Mouse (Mus musculus) heart, embryonic 14.5 days (tissue): ENCODE data around the gene Ncoa3. TPM values are rescaled to one million over a fixed set of nuclear protein-coding genes. Genes with fewer than 3 reads are reported as not detected.
"Not testable (repeated sequence)": the region's sequence is repeated elsewhere in the genome, so short reads cannot be mapped to it uniquely, and the experiment has no call there.

Experiments used
- ATAC-seq: fragments of 200-750 bp; cut with Nextera tagmentation; 2 replicates; pipeline ENCODE4 v1.8.0; 2017; ENCODE audit warnings: low read depth, moderate TSS enrichment; ENCODE audit not compliant: insufficient number of reproducible peaks, insufficient read depth, low FRiP score
- H3K27ac ChIP-seq, 2 experiments: fragments of 200-500 bp in 1 of 2; fragments of 300-500 bp in 1 of 2; sonication (generic) in 1 of 2; replicated peaks in 1 of 2; 2 replicates each; pipeline ENCODE4 v1.5.1; 2012 to 2014; ENCODE audit warnings: low read depth in 2 of 2, low read length in 2 of 2, control low read depth in 1 of 2, mild to moderate bottlenecking in 1 of 2, mixed read lengths in 1 of 2; ENCODE audit not compliant: control insufficient read depth in 1 of 2, insufficient read depth in 1 of 2
- H3K27me3 ChIP-seq: fragments of 300-500 bp; sonication (generic); 2 replicates; pipeline ENCODE4 v1.6.1; 2014; ENCODE audit warnings: mild to moderate bottlenecking, low read length, control low read depth; ENCODE audit not compliant: control insufficient read depth, insufficient read depth
- H3K36me3 ChIP-seq: fragments of 300-500 bp; sonication (generic); 2 replicates; pipeline ENCODE4 v1.6.1; 2014; ENCODE audit warnings: mild to moderate bottlenecking, control low read depth, low read length, mixed read lengths; ENCODE audit not compliant: control insufficient read depth, insufficient read depth
- H3K4me1 ChIP-seq, 2 experiments: fragments of 200-500 bp in 1 of 2; fragments of 300-500 bp in 1 of 2; sonication (generic) in 1 of 2; 2 replicates each; pipeline ENCODE4 v1.6.1; 2012 to 2014; ENCODE audit warnings: low read length in 2 of 2, control low read depth in 1 of 2, mixed read lengths in 1 of 2; ENCODE audit not compliant: control insufficient read depth in 2 of 2, insufficient read depth in 2 of 2
- H3K4me2 ChIP-seq: fragments of 300-500 bp; sonication (generic); 2 replicates; pipeline ENCODE4 v1.6.1; 2014; ENCODE audit warnings: mild to moderate bottlenecking, low read length
- H3K4me3 ChIP-seq, 2 experiments: fragments of 200-500 bp in 1 of 2; fragments of 300-500 bp in 1 of 2; sonication (generic) in 1 of 2; 2 replicates each; pipeline ENCODE4 v1.5.1; 2012 to 2014; ENCODE audit warnings: low read length in 2 of 2, mild to moderate bottlenecking in 2 of 2, control low read depth in 1 of 2, low read depth in 1 of 2, moderate library complexity in 1 of 2; ENCODE audit not compliant: control insufficient read depth in 1 of 2, insufficient read depth in 1 of 2
- H3K9ac ChIP-seq: fragments of 300-500 bp; sonication (generic); 2 replicates; pipeline ENCODE4 v1.6.1; 2014; ENCODE audit warnings: mild to moderate bottlenecking, low read length
- H3K9me3 ChIP-seq: fragments of 300-500 bp; sonication (generic); 2 replicates; pipeline ENCODE4 v1.6.1; 2016; ENCODE audit warnings: low read length, control low read depth; ENCODE audit not compliant: control insufficient read depth
- WGBS: fragments of 180-500 bp; shearing (Covaris S2); extraction: QIAGEN DNeasy Blood & Tissue Kit; methylation state at CpG from one replicate; pipeline ENCODE4 v1.1.7; 2014; 5-methylcytosine and 5-hydroxymethylcytosine counted together
- polyA plus RNA-seq: library from polyadenylated mRNA; unstranded; fragments of >200 nt; fragmentation: Nextera tagmentation; extraction: Ambion mirVana; gene quantifications from 2 replicates; pipeline ENCODE4 v1.2.1, GENCODE M21; 2014

Gene Ncoa3
- 12.5 and 13.1 TPM in 2 replicates for polyA plus RNA-seq

DNA sequence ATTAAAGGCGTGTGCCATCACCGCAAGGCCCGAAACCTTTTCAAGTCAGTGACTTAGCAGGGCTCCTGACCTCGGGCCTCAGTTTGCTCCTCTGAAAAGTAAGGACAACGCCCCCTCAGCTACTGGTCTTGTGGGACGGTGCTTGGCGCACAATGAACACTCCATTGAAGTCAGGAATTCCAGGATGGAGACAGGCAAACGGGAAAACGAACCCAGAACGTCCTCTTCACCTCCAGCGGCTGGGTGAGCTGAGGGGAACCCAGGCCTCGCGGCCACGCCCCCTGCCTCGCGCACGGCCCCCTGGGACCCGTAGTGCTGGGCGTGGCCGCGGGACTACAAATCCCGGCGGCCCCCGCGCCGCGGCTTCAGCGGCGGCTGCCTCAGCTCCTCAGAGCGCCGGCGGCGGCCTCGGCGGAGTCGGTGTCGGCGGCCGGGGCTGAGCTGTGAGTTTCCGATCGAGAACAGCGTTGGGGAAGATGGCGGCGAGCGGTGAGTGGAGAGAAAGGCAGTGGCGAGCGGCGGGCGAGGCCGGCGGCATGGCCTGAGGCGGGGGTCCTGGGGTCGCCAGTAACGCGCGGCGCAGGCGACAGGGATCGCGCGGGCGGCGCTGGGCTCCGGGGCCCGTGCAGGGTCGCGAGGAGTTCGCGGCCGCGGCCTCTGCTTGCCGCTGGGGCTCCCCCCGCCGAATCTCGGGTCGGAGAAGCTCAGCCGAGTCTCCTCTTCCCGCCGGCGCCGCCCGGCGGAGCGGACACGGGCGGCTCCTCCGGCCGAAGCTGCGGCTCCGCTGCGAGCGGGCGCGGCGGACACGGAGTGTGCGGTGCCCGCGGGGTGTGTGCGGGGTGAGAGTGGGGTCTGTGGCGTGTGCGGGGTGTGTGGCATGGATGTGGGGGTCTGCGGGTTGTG lies at the start of gene Ncoa3:
Gene Ncoa3, plus strand, starts transcription at position 367 of the 903 bp plus-strand sequence.
- Histone ChIP-seq H3K4me1 (peaks cover 5 to 11% of the 10 kb centered on the region in 2 experiments; a peak in 3 of 4 replicates), H3K9me3 (no peaks in the 10 kb centered on the region), H3K9ac (peak within 1 kb of the TSS; percentile 97), H3K27me3 (no peaks in the 10 kb centered on the region), H3K36me3 (0 out of 2 replicates have a peak, but pooled peaks cover 7% of the 10 kb centered on the region), H3K4me3 (peak within 1 kb of the TSS; percentile 73 to 89), H3K27ac (peak within 1 kb of the TSS; percentile 81 to 93), H3K4me2 (peak within 1 kb of the TSS; percentile 87)
- 2% methylated on average over 96 of the region's 103 CpGs for WGBS
- ATAC-seq, result peak; percentile 95

DNA sequence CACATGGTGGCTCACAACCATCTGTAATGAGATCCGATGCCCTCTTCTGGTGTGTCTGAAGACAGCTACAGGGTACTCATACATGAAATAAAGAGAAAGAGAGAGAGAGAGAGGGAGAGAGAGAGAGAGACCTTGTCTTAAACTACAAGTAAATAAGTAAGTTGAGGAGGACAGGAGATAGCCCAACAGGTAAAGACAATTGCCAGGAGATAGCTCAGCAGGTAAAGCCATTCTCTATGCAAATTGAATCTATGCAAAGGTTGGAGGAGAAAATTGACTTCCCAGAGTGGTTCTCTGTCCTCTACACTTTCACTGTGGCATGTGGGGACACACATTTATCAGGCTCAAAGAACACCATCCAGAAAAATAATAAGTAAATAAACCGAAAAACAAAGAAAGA lies 49.3 kb upstream of the Ncoa3 start:
- Histone ChIP-seq H3K27me3 (no peaks in the 10 kb centered on the region), H3K4me3 (no peak overlapping the region), H3K27ac (no peak overlapping the region), H3K4me2 (no peak overlapping the region), H3K4me1 (peaks cover 3 to 4% of the 10 kb centered on the region in 2 experiments; a peak in 3 of 4 replicates), H3K36me3 (no peaks in the 10 kb centered on the region), H3K9ac (no peak overlapping the region), H3K9me3 (peaks cover 5% of the 10 kb centered on the region; the same call in 1 of the 2 replicates)
- 100% methylated on average over 2 of the region's 2 CpGs for WGBS
- no peak for ATAC-seq

DNA sequence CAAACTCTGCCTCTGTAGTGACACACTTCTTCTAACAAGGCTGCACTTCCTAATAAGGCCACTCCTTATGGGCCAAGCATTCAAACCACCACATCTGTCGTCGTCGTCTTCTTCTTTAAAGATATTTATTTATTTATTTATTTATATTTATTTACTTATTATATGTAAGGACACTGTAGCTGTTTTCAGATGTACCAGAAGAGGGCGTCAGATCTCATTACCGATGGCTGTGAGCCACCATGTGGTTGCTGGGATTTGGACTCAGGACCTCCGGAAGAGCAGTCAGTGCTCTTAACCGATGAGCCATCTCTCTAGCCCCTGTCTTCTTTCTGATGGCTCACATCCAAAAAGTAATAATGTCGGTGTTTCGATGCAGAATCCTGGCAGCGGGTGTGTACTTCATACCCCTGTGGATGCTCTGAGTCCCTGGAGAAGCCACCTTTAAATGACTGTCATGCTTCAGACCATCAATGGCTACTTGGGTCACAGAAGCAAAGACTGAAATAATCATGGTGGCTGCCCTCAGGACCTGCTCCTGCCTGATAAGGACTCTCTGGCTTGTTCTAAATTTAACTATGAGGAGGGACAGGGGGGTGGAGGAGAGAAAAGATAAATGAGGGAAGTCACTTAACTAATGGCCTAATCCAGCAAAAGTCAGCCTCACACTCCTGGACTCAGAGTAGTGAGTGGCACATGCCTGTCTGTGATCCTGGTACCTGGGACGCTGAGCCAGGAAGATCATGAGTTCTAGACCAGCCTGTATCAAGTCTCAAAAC lies 47.7 kb upstream of the Ncoa3 start:
- no peaks in the 10 kb centered on the region for H3K27me3 ChIP-seq
- H3K9me3 ChIP-seq, result peaks cover 5% of the 10 kb centered on the region; the same call in 1 of the 2 replicates
- no peak overlapping the region for H3K4me3 ChIP-seq
- ATAC-seq, result no peak
- H3K27ac ChIP-seq, result peak overlapping the region; percentile 8 to 20; a peak in 1 of 4 replicates
- WGBS, result 68% methylated on average over 11 of the region's 11 CpGs
- H3K36me3 ChIP-seq, result no peaks in the 10 kb centered on the region
- H3K4me2 ChIP-seq, result no peak overlapping the region
- no peak overlapping the region for H3K9ac ChIP-seq
- H3K4me1 ChIP-seq, result peaks cover 4 to 5% of the 10 kb centered on the region in 2 experiments; a peak in 3 of 4 replicates

DNA sequence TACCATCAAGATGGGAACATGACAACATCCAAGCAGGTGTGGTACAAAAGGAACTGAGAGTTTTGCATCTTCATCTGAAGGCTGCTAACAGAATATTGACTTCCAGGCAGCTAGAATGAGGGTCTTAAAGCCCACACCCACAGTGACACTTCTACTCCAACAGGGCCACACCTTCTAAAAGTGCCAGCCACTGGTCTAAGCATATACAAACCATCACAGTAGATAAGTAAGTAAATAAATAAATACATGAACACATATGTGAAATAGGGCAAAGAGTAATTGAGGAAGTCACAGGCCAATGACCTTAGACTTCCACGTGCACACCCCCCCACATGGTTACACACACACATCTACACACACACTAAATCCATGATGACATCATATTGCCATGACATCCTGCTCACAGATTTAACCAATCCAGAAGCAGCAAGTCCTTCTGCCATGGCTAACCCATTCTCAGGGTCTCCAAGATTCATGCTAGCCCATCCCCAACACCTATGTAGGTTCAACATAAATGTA lies 46.3 kb upstream of the Ncoa3 start:
- Histone ChIP-seq H3K4me2 (no peak overlapping the region), H3K4me1 (peaks cover 4 to 6% of the 10 kb centered on the region in 2 experiments; a peak in 3 of 4 replicates), H3K36me3 (no peaks in the 10 kb centered on the region), H3K4me3 (no peak overlapping the region), H3K27me3 (no peaks in the 10 kb centered on the region), H3K9ac (no peak overlapping the region), H3K9me3 (peaks cover 5% of the 10 kb centered on the region; the same call in 1 of the 2 replicates), H3K27ac (no peak overlapping the region)
- ATAC-seq, result no peak
- 78% methylated on average over 1 of the region's 1 CpGs for WGBS

DNA sequence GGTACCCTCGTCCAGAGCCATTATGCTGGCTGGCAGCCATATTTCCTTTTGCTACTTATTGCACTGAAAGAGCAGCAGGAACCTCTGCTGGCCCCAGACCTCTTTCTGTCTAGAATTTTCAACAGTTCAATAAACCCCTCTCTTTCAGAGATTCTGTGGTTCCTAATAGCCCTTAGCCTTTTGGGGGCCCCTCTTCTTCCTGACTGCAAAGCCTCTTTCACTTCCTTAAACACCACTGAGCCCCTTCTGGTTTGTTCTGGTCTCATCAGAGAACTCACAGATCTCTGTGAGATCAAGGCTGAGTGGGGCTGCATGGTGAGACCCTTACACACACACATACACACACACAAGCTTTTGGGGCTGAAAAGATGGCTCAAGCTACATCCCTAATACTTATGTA lies 44.4 kb upstream of the Ncoa3 start:
- Histone ChIP-seq H3K9ac (no peak overlapping the region), H3K27me3 (no peaks in the 10 kb centered on the region), H3K36me3 (no peaks in the 10 kb centered on the region), H3K4me3 (no peak overlapping the region), H3K27ac (no peak overlapping the region), H3K4me2 (no peak overlapping the region), H3K9me3 (peaks cover 5% of the 10 kb centered on the region; the same call in 1 of the 2 replicates), H3K4me1 (peaks cover 6 to 10% of the 10 kb centered on the region in 2 experiments)
- 47% methylated on average over 1 of the region's 1 CpGs for WGBS
- ATAC-seq, result no peak

DNA sequence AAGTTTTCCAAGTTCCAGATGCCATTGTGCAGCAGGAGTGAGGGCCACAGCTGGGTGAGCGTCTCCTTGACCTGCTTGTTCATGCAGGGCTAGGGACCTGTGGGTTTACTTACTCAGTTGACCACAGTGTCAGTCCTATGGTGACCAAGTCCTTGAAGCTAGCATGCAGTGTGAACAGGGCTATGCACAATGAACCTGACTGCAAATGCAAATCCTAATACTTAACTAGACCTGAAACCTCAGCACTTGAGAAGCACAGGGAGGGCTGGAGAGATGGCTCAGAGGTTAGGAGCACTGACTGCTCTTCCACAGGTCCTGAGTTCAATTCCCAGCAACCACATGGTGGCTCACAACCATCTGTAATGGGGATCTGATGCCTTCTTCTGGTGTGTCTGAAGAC lies 43.7 kb upstream of the Ncoa3 start:
- not testable (repeated sequence) for H3K4me1 ChIP-seq, H3K4me3 ChIP-seq, ATAC-seq, H3K36me3 ChIP-seq, H3K9ac ChIP-seq, H3K4me2 ChIP-seq, H3K27ac ChIP-seq, H3K27me3 ChIP-seq, H3K9me3 ChIP-seq
- 84% methylated on average over 1 of the region's 1 CpGs for WGBS

DNA sequence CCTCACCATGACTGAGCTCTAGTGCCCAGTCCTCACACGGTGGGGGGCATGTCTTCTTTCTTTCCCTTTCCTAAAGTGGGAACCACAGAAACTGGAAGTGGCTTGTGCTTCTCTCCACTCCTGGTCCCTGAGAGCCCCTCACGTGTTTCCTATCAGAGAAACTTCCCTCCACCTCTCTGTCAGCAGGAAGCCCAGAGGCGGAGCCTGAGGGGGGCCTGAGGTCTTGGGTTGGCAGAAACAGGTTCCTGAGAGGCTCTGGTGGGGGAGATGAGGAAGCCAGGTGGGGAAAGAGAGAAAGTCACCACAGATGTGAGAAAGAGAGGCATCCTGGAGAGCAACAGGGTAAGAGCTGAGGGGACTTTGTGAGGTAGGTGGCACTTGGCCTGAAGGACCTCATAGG lies 42.7 kb upstream of the Ncoa3 start:
- Histone ChIP-seq H3K27me3 (no peaks in the 10 kb centered on the region), H3K36me3 (no peaks in the 10 kb centered on the region), H3K4me1 (peaks cover 10% of the 10 kb centered on the region in 2 experiments), H3K4me2 (no peak overlapping the region), H3K9me3 (no peaks in the 10 kb centered on the region), H3K27ac (no peak overlapping the region), H3K4me3 (no peak overlapping the region), H3K9ac (no peak overlapping the region)
- no peak for ATAC-seq
- 40% methylated on average over 3 of the region's 3 CpGs for WGBS
